Mouse (Mus musculus) hematopoietic stem cell, adult 5-6 weeks (primary cell): ENCODE results near the gene Smarca5. TPM values are rescaled to one million over a fixed set of nuclear protein-coding genes. Genes with fewer than 3 reads are reported as not detected.

Experiments used
- ATAC-seq, 2 experiments: fragments of 125-278 bp in 1 of 2; replicated peaks in 1 of 2; 2 replicates each; pipeline ENCODE4 v1.8.0; 2016 to 2017; ENCODE audit warnings: inconsistent platforms in 2 of 2, mild to moderate bottlenecking in 2 of 2, moderate number of reproducible peaks in 2 of 2, low read depth in 1 of 2, moderate TSS enrichment in 1 of 2; ENCODE audit not compliant: low FRiP score in 2 of 2, poor library complexity in 2 of 2, severe bottlenecking in 2 of 2, insufficient read depth in 1 of 2, low TSS enrichment in 1 of 2
- total RNA-seq: library from RNA; stranded (forward); fragments of 172-1452, 232-1000 nt; gene quantifications from 2 replicates; pipeline ENCODE4 v1.2.3, GENCODE M21; 2017

Smarca5 gene
- total RNA-seq = 204 and 243 TPM in 2 replicates

DNA sequence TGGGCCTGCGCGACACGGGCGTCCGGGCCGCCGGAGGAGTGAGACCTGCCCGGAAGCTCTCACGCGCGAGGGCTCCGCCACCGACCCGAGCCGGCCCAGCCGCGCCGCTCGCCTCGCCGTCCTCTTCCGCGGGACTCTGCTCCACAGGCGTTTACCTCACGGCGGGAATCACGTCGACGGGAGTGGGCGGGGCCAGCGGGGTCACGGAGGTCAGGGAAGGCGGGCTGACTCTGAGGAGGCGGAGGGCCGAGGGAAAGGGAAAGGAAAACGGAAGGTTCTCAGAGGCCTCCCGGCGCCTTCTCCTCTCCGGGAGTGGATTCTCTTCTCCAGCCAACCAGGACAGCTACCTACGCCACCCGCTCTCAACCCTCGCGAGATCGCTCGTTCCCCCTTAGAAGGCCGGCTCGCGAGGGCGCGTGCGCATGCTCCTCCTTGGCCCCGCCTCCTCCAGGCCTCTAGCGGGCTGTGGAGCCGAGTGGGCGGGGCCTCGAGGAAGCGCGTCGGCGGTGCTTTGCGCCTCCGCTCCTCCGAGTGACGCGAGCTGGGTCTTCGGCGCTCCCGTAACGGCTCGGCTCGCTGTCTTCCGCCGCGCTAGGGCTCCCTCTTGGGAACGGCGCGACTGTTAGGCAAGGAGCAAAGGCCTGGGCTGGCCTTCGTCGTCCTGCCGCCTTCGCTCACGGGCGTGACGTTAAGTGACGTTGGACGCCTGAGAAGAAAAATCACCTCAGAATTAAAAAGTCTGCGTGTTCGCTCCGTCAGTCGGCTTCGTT, at the start of gene Smarca5:
Smarca5 (minus strand) TSS at position 343 of the 770 bp plus-strand sequence.
- peak; percentile 97 to 98 for ATAC-seq

GRCm38 (mm10) chr8:80784559-80784958, 45.3 kb upstream of the Smarca5 start:
- no peak for ATAC-seq

DNA sequence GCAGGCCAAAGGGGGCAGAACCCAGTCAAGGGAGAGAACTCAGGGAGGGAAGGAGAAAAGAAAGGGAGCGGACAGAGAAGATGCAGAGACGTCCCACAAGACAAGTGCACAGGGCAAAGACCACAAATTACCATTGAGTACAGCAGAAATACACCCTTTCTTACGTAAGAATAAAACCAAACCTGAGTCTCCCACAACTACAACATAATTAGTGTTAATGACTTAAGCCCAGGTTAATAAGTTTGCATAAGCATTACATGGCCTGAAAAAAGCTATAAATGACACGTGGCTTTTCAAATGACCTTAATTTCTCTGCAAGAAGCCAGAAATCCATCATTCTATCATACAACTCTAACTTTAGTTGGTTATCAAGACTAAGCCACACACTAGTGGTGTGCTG, 44.0 kb upstream of the Smarca5 start:
- ATAC-seq = no peak

- ATAC-seq = no peak
Measured at GRCm38 (mm10) chr8:80781338-80781737, 42.0 kb upstream of the Smarca5 start.

GRCm38 (mm10) chr8:80780271-80780670, 41.0 kb upstream of the Smarca5 start:
- no peak for ATAC-seq

- no peak for ATAC-seq
Measured at GRCm38 (mm10) chr8:80776436-80776835, 37.1 kb upstream of the Smarca5 start.

DNA sequence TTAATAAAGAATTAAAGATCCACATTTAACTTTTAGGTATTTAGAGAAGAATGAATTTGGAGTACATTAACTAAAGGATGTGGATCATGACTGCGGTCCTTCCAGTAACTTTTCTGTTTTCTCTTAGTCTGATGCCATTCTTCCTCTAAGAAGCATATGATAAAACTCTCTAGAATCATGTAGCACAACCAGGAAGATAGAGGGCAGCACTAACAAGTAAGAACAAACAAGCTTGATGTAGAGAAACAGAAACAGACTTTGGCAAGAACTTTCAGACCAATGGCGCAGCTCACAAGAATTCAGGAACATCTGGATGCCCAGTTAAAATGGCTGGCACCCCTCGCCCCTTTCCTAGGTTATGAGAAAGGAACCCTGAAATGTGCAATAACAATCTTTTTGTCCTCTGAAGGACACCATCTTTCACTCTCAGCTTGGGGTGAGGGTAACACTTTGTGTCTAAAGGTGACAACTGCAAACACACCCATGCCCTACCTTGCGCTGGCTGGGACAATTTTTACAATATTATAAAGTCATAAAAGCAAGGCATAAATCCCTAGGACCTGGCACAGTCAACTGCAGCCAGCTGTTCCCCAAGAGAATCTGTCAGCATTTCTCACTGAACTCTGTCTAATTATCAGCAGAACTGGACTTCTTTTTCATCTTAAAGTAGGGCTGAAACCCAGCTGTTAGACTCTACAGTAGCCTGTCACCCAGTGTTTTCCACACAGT, 33.6 kb upstream of the Smarca5 start:
- ATAC-seq = peak in 1 of 2 experiments; percentile 71; a peak in 3 of 4 replicates

- no peak for ATAC-seq
Measured at GRCm38 (mm10) chr8:80768451-80768850, 29.2 kb upstream of the Smarca5 start.

GRCm38 (mm10) chr8:80753017-80753715, 13.9 kb upstream of the Smarca5 start:
- ATAC-seq = peak; percentile 76 to 87

DNA sequence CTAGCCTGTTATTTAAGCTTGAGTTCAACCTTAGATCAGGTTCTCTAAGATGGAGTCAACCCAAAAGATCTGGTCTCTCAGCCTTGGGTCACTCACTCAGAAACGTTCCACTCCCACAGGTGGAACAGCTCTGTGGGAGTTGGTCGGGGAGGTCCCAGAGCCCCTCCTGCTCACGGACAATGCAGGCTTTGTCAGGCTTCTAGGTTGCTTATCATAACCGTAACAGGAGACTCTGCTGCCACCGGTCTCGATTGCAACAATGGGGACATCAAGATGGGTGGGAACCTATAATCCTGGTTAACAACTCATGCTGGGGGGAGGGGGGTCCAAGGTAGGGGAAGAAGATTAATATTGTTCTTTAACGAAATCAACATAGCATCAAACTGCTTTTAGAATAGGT, 13.1 kb upstream of the Smarca5 start:
- no peak for ATAC-seq

- peak in 1 of 2 experiments; percentile 34; a peak in 1 of 4 replicates for ATAC-seq
Measured at GRCm38 (mm10) chr8:80749091-80749490, 9.8 kb upstream of the Smarca5 start.

DNA sequence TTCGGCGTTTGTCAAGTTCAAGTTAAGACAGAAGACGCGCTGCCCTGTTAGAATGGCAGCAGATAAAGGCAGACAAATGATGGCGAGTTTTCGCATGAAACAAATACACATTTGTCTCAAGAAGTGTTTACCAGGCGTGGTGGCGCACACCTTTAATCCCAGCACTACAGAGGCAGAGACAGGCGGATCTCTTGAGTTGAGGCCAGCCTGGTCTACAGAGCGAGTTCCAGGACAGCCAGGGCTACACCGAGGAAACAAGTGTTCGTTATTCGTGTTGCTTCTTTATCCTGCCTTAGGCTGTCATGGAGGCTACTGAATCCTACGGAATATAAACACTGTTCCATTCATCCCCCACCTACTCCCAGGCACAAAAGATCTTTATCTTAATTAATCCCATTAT, 635 bp upstream of the Smarca5 start:
- ATAC-seq = 0 out of 4 replicates have a peak, but pooled peaks of 1 of the 2 experiments have one; percentile 5

DNA sequence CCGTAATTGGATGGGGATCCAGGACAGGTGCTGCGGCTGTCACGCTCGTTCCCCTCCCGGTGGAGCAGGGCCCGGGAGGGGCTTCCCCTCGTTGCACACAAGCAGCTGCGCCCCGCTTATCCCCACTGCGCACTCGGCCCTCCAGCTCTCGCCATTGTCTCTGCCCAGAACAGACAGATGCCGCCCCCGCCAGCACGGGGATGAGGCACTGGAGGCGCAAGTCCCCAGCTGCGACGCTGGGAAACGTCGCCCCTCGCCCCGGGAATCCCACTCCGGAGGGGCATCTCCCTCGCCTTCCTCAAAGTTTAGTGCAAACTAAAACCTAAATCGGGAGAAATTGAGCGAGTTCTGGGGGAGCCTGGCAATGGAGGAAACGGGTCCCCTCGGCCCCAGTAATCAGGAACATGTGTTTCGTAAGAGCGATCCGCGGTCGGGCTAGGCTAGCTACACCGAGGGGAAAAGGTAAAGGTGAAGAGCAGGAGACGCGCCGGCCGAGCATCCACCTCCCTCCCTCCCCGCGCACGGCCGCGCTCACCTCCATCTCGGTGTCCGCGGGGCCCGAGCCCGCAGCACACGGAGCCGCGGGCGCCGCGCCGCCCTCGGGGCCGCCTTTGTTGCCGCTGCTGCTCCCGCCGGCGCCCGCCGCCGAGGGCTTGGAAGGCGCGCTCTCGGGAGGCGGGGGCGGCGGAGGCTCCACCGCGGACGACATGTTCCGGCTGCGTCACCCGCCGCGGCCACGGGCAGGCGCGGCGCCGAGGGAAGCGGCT, 726 bp downstream of the Smarca5 start:
- ATAC-seq = peak; percentile 20 to 58; a peak in 3 of 4 replicates

GRCm38 (mm10) chr8:80738046-80738387, 1.3 kb downstream of the Smarca5 start:
- 0 out of 4 replicates have a peak, but pooled peaks of 1 of the 2 experiments have one; percentile 2 for ATAC-seq

GRCm38 (mm10) chr8:80732326-80732725, 7.0 kb downstream of the Smarca5 start:
- no peak for ATAC-seq

- ATAC-seq = no peak
Measured at GRCm38 (mm10) chr8:80714461-80714860, 24.8 kb downstream of the Smarca5 start.

DNA sequence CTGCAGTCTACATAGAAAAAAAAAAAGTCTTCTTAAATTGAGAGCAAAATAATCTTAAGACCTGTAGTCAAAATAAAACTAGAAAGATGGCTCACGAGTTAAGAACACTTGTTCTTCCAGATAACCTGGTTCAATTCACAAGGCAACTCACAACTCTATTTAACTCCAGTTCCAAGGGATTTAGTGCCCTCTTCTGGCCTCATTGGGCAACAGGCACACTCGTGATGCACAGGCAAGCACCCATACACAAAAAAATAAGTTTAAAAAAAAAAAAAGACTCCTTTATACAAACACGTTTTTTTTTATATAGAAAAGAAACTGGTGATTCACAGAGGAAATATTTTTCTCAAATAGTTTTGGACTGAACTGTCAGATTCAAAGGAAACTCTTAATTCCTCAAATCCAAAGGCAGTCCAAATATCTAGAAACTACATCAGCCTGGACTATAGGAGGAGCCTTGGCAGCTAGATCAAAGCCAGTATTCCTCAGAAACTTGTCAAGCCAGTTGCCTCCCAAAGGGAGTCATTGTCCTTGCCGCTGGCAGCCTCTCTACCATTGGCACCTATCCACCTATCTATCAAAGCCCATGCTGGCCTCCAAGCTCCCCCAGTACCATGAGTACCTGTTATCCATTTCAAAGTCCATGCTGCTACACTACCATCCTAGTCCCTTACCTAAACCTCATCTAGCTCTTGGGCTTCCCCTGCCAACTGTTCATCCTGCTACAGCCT, 28.5 kb downstream of the Smarca5 start:
- no peak for ATAC-seq
